ENCODE assay signal across 10 mouse cellular contexts in genomic region chr9:21037481-21037891, GRCm38 (mm10). TPM values are rescaled to one million over a fixed set of nuclear protein-coding genes. Genes with fewer than 3 reads are reported as not detected.
DNase-seq lines count a peak whose midpoint lies in the region; ATAC-seq and TF ChIP-seq lines count a peak whose summit lies in the region.
"Had no signal": no experiment of that assay in that cellular context is flagged by ENCODE, and none has a peak within 500 bp of the region (broad histone marks: within the 10 kb centered on the region; RNA-seq: fewer than 3 reads in every experiment).

No protein-coding gene starts in this region.

- peak; percentile 36 to 61 for DNase-seq in cerebellum, postnatal 25 days
- no peak for DNase-seq in cerebellum, adult 18-20 months
- peak; percentile 73 to 84 for DNase-seq in lung, postnatal 4 days
- DNase-seq in urinary bladder, postnatal 25 days (ENCODE audit: low spot score), result no peak
- no peak for DNase-seq in spleen, adult 18-20 months

- H3K9ac ChIP-seq in ES-Bruce4 (ENCODE audit: low read depth, poor library complexity, severe bottlenecking), result 0 out of 2 replicates have a peak overlapping the region, but pooled peaks have one; percentile 17
- H3K9ac ChIP-seq in forebrain, embryonic 15.5 days (replicated peaks), result peak overlapping the region; percentile 64
- no peak overlapping the region for H3K9ac ChIP-seq in kidney, embryonic 14.5 days (ENCODE audit: low read depth, low read length)

- no peaks in the 10 kb centered on the region for H3K27me3 ChIP-seq in ES-Bruce4 (ENCODE audit: control insufficient read depth, insufficient read depth, low read length, poor library complexity, severe bottlenecking)
- peaks cover 76% of the 10 kb centered on the region for H3K27me3 ChIP-seq in forebrain, embryonic 15.5 days
- H3K27me3 ChIP-seq in kidney, embryonic 14.5 days (ENCODE audit: control insufficient read depth, insufficient read depth, low read length), result peaks cover 66% of the 10 kb centered on the region

- H3K4me3 ChIP-seq in ES-Bruce4 (ENCODE audit: low read depth, low read length), result peak overlapping the region; percentile 36
- peak overlapping the region; percentile 50 for H3K4me3 ChIP-seq in forebrain, embryonic 15.5 days
- peak overlapping the region; percentile 33 for H3K4me3 ChIP-seq in kidney, embryonic 14.5 days (ENCODE audit: low read length)
- H3K4me3 ChIP-seq: erythroblast, embryonic 14.5 days; myocyte had no signal

- peak overlapping the region; percentile 65 for H3K4me2 ChIP-seq in forebrain, embryonic 15.5 days (replicated peaks)
- peak overlapping the region; percentile 50 for H3K4me2 ChIP-seq in kidney, embryonic 14.5 days (replicated peaks; ENCODE audit: low read depth, low read length)

- no peak for TF ChIP-seq POLR2A in ES-Bruce4 (IDR thresholded peaks at IDR 0.05; ENCODE audit: insufficient read depth, low read length)

- H3K27ac ChIP-seq in ES-Bruce4 (ENCODE audit: insufficient read depth, low read length), result no peak overlapping the region
- no peak overlapping the region for H3K27ac ChIP-seq in forebrain, embryonic 15.5 days (replicated peaks)
- H3K27ac ChIP-seq in kidney, embryonic 14.5 days (ENCODE audit: low read depth, low read length), result no peak overlapping the region

- TF ChIP-seq CTCF in ES-Bruce4 (IDR thresholded peaks at IDR 0.05; ENCODE audit: low read depth, low read length), result no peak

- ATAC-seq in forebrain, embryonic 15.5 days (replicated peaks), result peak; percentile 72
- ATAC-seq in kidney, embryonic 14.5 days (ENCODE audit: low FRiP score, low TSS enrichment), result no peak

- no peaks in the 10 kb centered on the region for H3K4me1 ChIP-seq in ES-Bruce4 (ENCODE audit: control insufficient read depth, insufficient read depth, low read length)
- peaks cover 39% of the 10 kb centered on the region for H3K4me1 ChIP-seq in forebrain, embryonic 15.5 days
- peaks cover 29% of the 10 kb centered on the region for H3K4me1 ChIP-seq in kidney, embryonic 14.5 days (ENCODE audit: control insufficient read depth, insufficient read depth, low read length)

- H3K36me3 ChIP-seq in ES-Bruce4 (ENCODE audit: control insufficient read depth, insufficient read depth, low read length, poor library complexity, severe bottlenecking), result no peaks in the 10 kb centered on the region
- no peaks in the 10 kb centered on the region for H3K36me3 ChIP-seq in forebrain, embryonic 15.5 days
- no peaks in the 10 kb centered on the region for H3K36me3 ChIP-seq in kidney, embryonic 14.5 days (ENCODE audit: control insufficient read depth, insufficient read depth, low read length)

- TF ChIP-seq EP300 in ES-Bruce4 (IDR thresholded peaks at IDR 0.05; ENCODE audit: insufficient read depth, low read depth, low read length), result no peak

- WGBS in forebrain, embryonic 15.5 days, result under 1% methylated on average over 31 of the region's 31 CpGs
- under 1% methylated on average over 31 of the region's 31 CpGs for whole genome bisulfite sequencing in kidney, embryonic 14.5 days

- H3K9me3 ChIP-seq in ES-Bruce4 (replicated peaks; ENCODE audit: control insufficient read depth, insufficient read depth, low read length, poor library complexity, severe bottlenecking), result no peaks in the 10 kb centered on the region
- H3K9me3 ChIP-seq in forebrain, embryonic 15.5 days, result no peaks in the 10 kb centered on the region
- no peaks in the 10 kb centered on the region for H3K9me3 ChIP-seq in kidney, embryonic 14.5 days (ENCODE audit: control insufficient read depth, low read length)

RNA-seq across cellular contexts. Expression of gene Icam5, which starts 5.6 kb away (rescaled TPM):
- polyA plus RNA-seq in ES-Bruce4 (2011; ENCODE audit: insufficient read depth, insufficient read length, low read depth, missing spikeins), result 0.94 and 1.3 TPM in 2 replicates
- polyA plus RNA-seq in forebrain, embryonic 15.5 days (2015; fragmentation: Nextera tagmentation; extraction: Ambion mirVana), result 1.5 and 2.2 TPM in 2 replicates
- 0.20 TPM in 1 of 2 replicates, not detected in the other for polyA plus RNA-seq in kidney, embryonic 14.5 days (2014; fragmentation: Nextera tagmentation; extraction: Ambion mirVana)

RNA-seq across cellular contexts. Expression of gene Icam4, which starts 8.3 kb away (rescaled TPM):
- 1.3 TPM in 1 of 2 replicates, not detected in the other for polyA plus RNA-seq in ES-Bruce4 (2011; ENCODE audit: insufficient read depth, insufficient read length, low read depth, missing spikeins)
- 0.25 TPM in 1 of 2 replicates, not detected in the other for polyA plus RNA-seq in forebrain, embryonic 15.5 days (2015; fragmentation: Nextera tagmentation; extraction: Ambion mirVana)
- 0.45 and 0.49 TPM in 2 replicates for polyA plus RNA-seq in kidney, embryonic 14.5 days (2014; fragmentation: Nextera tagmentation; extraction: Ambion mirVana)

RNA-seq across cellular contexts. Expression of gene Icam1, which starts 21.7 kb away (rescaled TPM):
- polyA plus RNA-seq in ES-Bruce4 (2011; ENCODE audit: insufficient read depth, insufficient read length, low read depth, missing spikeins), result 24.9 and 25.7 TPM in 2 replicates
- 2.8 and 3.0 TPM in 2 replicates for polyA plus RNA-seq in forebrain, embryonic 15.5 days (2015; fragmentation: Nextera tagmentation; extraction: Ambion mirVana)
- polyA plus RNA-seq in kidney, embryonic 14.5 days (2014; fragmentation: Nextera tagmentation; extraction: Ambion mirVana), result 7.1 and 10.3 TPM in 2 replicates

RNA-seq across cellular contexts. Expression of gene Zglp1, which starts 29.4 kb away (rescaled TPM):
- 2.5 TPM in 1 of 2 replicates, not detected in the other for polyA plus RNA-seq in ES-Bruce4 (2011; ENCODE audit: insufficient read depth, insufficient read length, low read depth, missing spikeins)
- 0.37 and 2.2 TPM in 2 replicates for polyA plus RNA-seq in forebrain, embryonic 15.5 days (2015; fragmentation: Nextera tagmentation; extraction: Ambion mirVana)
- polyA plus RNA-seq in kidney, embryonic 14.5 days (2014; fragmentation: Nextera tagmentation; extraction: Ambion mirVana), result 2.1 TPM in 1 of 2 replicates, not detected in the other

RNA-seq across cellular contexts. Expression of gene Mrpl4, which starts 34.9 kb away (rescaled TPM):
- polyA plus RNA-seq in ES-Bruce4 (2011; ENCODE audit: insufficient read depth, insufficient read length, low read depth, missing spikeins), result 45.1 and 50.9 TPM in 2 replicates
- polyA plus RNA-seq in forebrain, embryonic 15.5 days (2015; fragmentation: Nextera tagmentation; extraction: Ambion mirVana), result 112 and 115 TPM in 2 replicates
- polyA plus RNA-seq in kidney, embryonic 14.5 days (2014; fragmentation: Nextera tagmentation; extraction: Ambion mirVana), result 145 and 146 TPM in 2 replicates

Comparison
In these comparisons a context has a peak if more than half of its experiments do, and no peak if none do; other contexts are left out.
1. DNase-seq: peak in cerebellum, postnatal 25 days (2 of 2) and lung, postnatal 4 days (2 of 2); none in cerebellum, adult 18-20 months (0 of 2), urinary bladder, postnatal 25 days (single experiment) and spleen, adult 18-20 months (0 of 2).
2. Peak in every context shown above with its lines, with median percentiles within 50 percentile points of each other: H3K4me3 ChIP-seq.